In the genomic region with DNA sequence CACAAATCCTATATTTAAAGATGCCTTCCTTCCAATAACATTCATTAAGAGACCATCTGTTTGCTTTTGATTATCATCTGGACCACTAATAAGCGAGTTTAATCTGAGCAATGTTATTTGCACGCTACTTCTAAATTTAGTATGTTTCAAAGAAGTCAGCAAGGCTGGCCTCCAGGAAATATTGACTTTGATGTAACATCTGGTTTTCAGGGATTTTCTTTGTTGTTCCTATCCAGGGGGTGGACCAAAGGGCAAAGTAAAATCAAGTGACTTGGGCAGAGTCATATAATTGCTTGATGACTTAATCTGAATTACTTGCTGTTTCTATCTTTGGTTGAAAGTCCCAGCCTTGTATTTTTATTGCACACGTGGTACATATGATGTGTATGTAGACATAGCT, we compare ENCODE assay signal across 22 mouse cellular contexts. TPM values are rescaled to one million over a fixed set of nuclear protein-coding genes. Genes with fewer than 3 reads are reported as not detected.
DNase-seq lines count a peak whose midpoint lies in the region; ATAC-seq and TF ChIP-seq lines count a peak whose summit lies in the region.
"Had no signal": no experiment of that assay in that cellular context is flagged by ENCODE, and none has a peak within 500 bp of the region (broad histone marks: within the 10 kb centered on the region; RNA-seq: fewer than 3 reads in every experiment).

No protein-coding gene starts in this region.

- H3K9ac ChIP-seq in embryonic facial prominence, embryonic 11.5 days (replicated peaks; ENCODE audit: low read length): no peak overlapping the region
- no peak overlapping the region for H3K9ac ChIP-seq in intestine, postnatal 0 days (ENCODE audit: low read depth, low read length)
- no peak overlapping the region for H3K9ac ChIP-seq in intestine, embryonic 15.5 days
- H3K9ac ChIP-seq in midbrain, embryonic 11.5 days (ENCODE audit: low read length): no peak overlapping the region
- H3K9ac ChIP-seq in embryonic facial prominence, embryonic 14.5 days (ENCODE audit: low read depth, low read length): no peak overlapping the region
- H3K9ac ChIP-seq: embryonic facial prominence, embryonic 12.5 days; embryonic facial prominence, embryonic 15.5 days; forebrain, embryonic 12.5 days; forebrain, embryonic 15.5 days had no signal

- H3K36me3 ChIP-seq in embryonic facial prominence, embryonic 11.5 days (replicated peaks; ENCODE audit: control insufficient read depth, insufficient read depth, low read depth, low read length): no peaks in the 10 kb centered on the region
- no peaks in the 10 kb centered on the region for H3K36me3 ChIP-seq in embryonic facial prominence, embryonic 10.5 days (replicated peaks)
- no peaks in the 10 kb centered on the region for H3K36me3 ChIP-seq in intestine, postnatal 0 days (ENCODE audit: control insufficient read depth, insufficient read depth)
- H3K36me3 ChIP-seq in intestine, embryonic 15.5 days: no peaks in the 10 kb centered on the region
- no peaks in the 10 kb centered on the region for H3K36me3 ChIP-seq in midbrain, embryonic 11.5 days (ENCODE audit: control insufficient read depth, insufficient read depth, low read length)
- no peaks in the 10 kb centered on the region for H3K36me3 ChIP-seq in midbrain, embryonic 10.5 days
- no peaks in the 10 kb centered on the region for H3K36me3 ChIP-seq in embryonic facial prominence, embryonic 14.5 days (ENCODE audit: control insufficient read depth, insufficient read depth, low read length)
- H3K36me3 ChIP-seq: embryonic facial prominence, embryonic 12.5 days; embryonic facial prominence, embryonic 15.5 days; forebrain, embryonic 10.5 days; forebrain, embryonic 12.5 days; forebrain, embryonic 15.5 days had no signal

- H3K27me3 ChIP-seq in embryonic facial prominence, embryonic 11.5 days (ENCODE audit: control insufficient read depth, insufficient read depth, low read length): no peaks in the 10 kb centered on the region
- H3K27me3 ChIP-seq in embryonic facial prominence, embryonic 10.5 days (replicated peaks; ENCODE audit: low read depth, poor library complexity, severe bottlenecking): no peaks in the 10 kb centered on the region
- no peaks in the 10 kb centered on the region for H3K27me3 ChIP-seq in intestine, postnatal 0 days (replicated peaks; ENCODE audit: control insufficient read depth, insufficient read depth, low read length)
- no peaks in the 10 kb centered on the region for H3K27me3 ChIP-seq in intestine, embryonic 15.5 days (replicated peaks)
- no peaks in the 10 kb centered on the region for H3K27me3 ChIP-seq in midbrain, embryonic 11.5 days (ENCODE audit: control insufficient read depth, insufficient read depth, low read length)
- H3K27me3 ChIP-seq in midbrain, embryonic 10.5 days (ENCODE audit: low read depth, poor library complexity, severe bottlenecking): no peaks in the 10 kb centered on the region
- no peaks in the 10 kb centered on the region for H3K27me3 ChIP-seq in embryonic facial prominence, embryonic 14.5 days (replicated peaks; ENCODE audit: control insufficient read depth, insufficient read depth, low read length)
- H3K27me3 ChIP-seq: embryonic facial prominence, embryonic 12.5 days; embryonic facial prominence, embryonic 15.5 days; forebrain, embryonic 12.5 days; forebrain, embryonic 15.5 days had no signal

- no peak overlapping the region for H3K4me3 ChIP-seq in embryonic facial prominence, embryonic 11.5 days (ENCODE audit: low read depth, low read length)
- no peak overlapping the region for H3K4me3 ChIP-seq in embryonic facial prominence, embryonic 10.5 days
- no peak overlapping the region for H3K4me3 ChIP-seq in intestine, postnatal 0 days (ENCODE audit: low read depth, low read length)
- no peak overlapping the region for H3K4me3 ChIP-seq in intestine, embryonic 15.5 days (replicated peaks)
- no peak overlapping the region for H3K4me3 ChIP-seq in midbrain, embryonic 11.5 days (ENCODE audit: low read depth, low read length)
- H3K4me3 ChIP-seq in midbrain, embryonic 10.5 days: no peak overlapping the region
- H3K4me3 ChIP-seq in embryonic facial prominence, embryonic 14.5 days (ENCODE audit: low read depth, low read length): no peak overlapping the region
- H3K4me3 ChIP-seq in layer of hippocampus, adult 2 months: no peak overlapping the region
- H3K4me3 ChIP-seq: embryonic facial prominence, embryonic 12.5 days; embryonic facial prominence, embryonic 15.5 days; erythroblast, embryonic 14.5 days; forebrain, embryonic 10.5 days; forebrain, embryonic 12.5 days; forebrain, embryonic 15.5 days had no signal

- no peak for TF ChIP-seq CTCF in intestine, postnatal 0 days (IDR thresholded peaks at IDR 0.05; ENCODE audit: low read depth)
- no peak for TF ChIP-seq CTCF in layer of hippocampus, adult 2 months (conservative IDR thresholded peaks at IDR 0.05)

- H3K27ac ChIP-seq in embryonic facial prominence, embryonic 11.5 days (replicated peaks; ENCODE audit: low read depth, low read length): no peak overlapping the region
- H3K27ac ChIP-seq in embryonic facial prominence, embryonic 10.5 days (replicated peaks): no peak overlapping the region
- no peak overlapping the region for H3K27ac ChIP-seq in intestine, postnatal 0 days (ENCODE audit: low read depth, low read length)
- H3K27ac ChIP-seq in intestine, embryonic 15.5 days: no peak overlapping the region
- no peak overlapping the region for H3K27ac ChIP-seq in midbrain, embryonic 11.5 days (ENCODE audit: low read depth, low read length)
- no peak overlapping the region for H3K27ac ChIP-seq in midbrain, embryonic 10.5 days (replicated peaks)
- no peak overlapping the region for H3K27ac ChIP-seq in embryonic facial prominence, embryonic 14.5 days (replicated peaks; ENCODE audit: low read depth, low read length)
- no peak overlapping the region for H3K27ac ChIP-seq in layer of hippocampus, adult 2 months
- H3K27ac ChIP-seq: embryonic facial prominence, embryonic 12.5 days; embryonic facial prominence, embryonic 15.5 days; forebrain, embryonic 10.5 days; forebrain, embryonic 12.5 days; forebrain, embryonic 15.5 days had no signal

- no peaks in the 10 kb centered on the region for H3K9me3 ChIP-seq in embryonic facial prominence, embryonic 11.5 days (replicated peaks; ENCODE audit: control insufficient read depth, low read length)
- H3K9me3 ChIP-seq in embryonic facial prominence, embryonic 10.5 days: no peaks in the 10 kb centered on the region
- no peaks in the 10 kb centered on the region for H3K9me3 ChIP-seq in intestine, postnatal 0 days (ENCODE audit: control insufficient read depth)
- no peaks in the 10 kb centered on the region for H3K9me3 ChIP-seq in intestine, embryonic 15.5 days
- no peaks in the 10 kb centered on the region for H3K9me3 ChIP-seq in midbrain, embryonic 11.5 days (ENCODE audit: control insufficient read depth, low read length)
- H3K9me3 ChIP-seq in midbrain, embryonic 10.5 days (replicated peaks): no peaks in the 10 kb centered on the region
- H3K9me3 ChIP-seq in embryonic facial prominence, embryonic 14.5 days (ENCODE audit: control insufficient read depth, low read length): no peaks in the 10 kb centered on the region
- H3K9me3 ChIP-seq: embryonic facial prominence, embryonic 12.5 days; embryonic facial prominence, embryonic 15.5 days; forebrain, embryonic 10.5 days; forebrain, embryonic 12.5 days; forebrain, embryonic 15.5 days had no signal

- WGBS in embryonic facial prominence, embryonic 11.5 days: 54% methylated on average over 3 of the region's 3 CpGs
- 66% methylated on average over 3 of the region's 3 CpGs for WGBS in embryonic facial prominence, embryonic 10.5 days
- 44% methylated on average over 3 of the region's 3 CpGs for WGBS in intestine, postnatal 0 days
- 67% methylated on average over 3 of the region's 3 CpGs for WGBS in intestine, embryonic 15.5 days
- 71% methylated on average over 3 of the region's 3 CpGs for WGBS in midbrain, embryonic 11.5 days
- WGBS in midbrain, embryonic 10.5 days: 76% methylated on average over 3 of the region's 3 CpGs
- 45% methylated on average over 3 of the region's 3 CpGs for WGBS in embryonic facial prominence, embryonic 14.5 days

- no peak for ATAC-seq in embryonic facial prominence, embryonic 11.5 days (replicated peaks; ENCODE audit: insufficient number of reproducible peaks, low FRiP score, low TSS enrichment, low read depth)
- peak; percentile 65 for ATAC-seq in intestine, postnatal 0 days
- no peak for ATAC-seq in intestine, embryonic 15.5 days
- no peak for ATAC-seq in midbrain, embryonic 11.5 days (ENCODE audit: low FRiP score)
- no peak for ATAC-seq in embryonic facial prominence, embryonic 14.5 days (ENCODE audit: low read depth)
- ATAC-seq: forebrain, embryonic 15.5 days had no signal

- no peak overlapping the region for H3K4me2 ChIP-seq in embryonic facial prominence, embryonic 11.5 days (ENCODE audit: low read depth, low read length)
- H3K4me2 ChIP-seq in intestine, postnatal 0 days (replicated peaks; ENCODE audit: low read depth): no peak overlapping the region
- H3K4me2 ChIP-seq in intestine, embryonic 15.5 days (replicated peaks): no peak overlapping the region
- no peak overlapping the region for H3K4me2 ChIP-seq in midbrain, embryonic 11.5 days
- no peak overlapping the region for H3K4me2 ChIP-seq in embryonic facial prominence, embryonic 14.5 days (ENCODE audit: low read depth, low read length)
- H3K4me2 ChIP-seq: embryonic facial prominence, embryonic 12.5 days; embryonic facial prominence, embryonic 15.5 days; forebrain, embryonic 12.5 days; forebrain, embryonic 15.5 days had no signal

- H3K4me1 ChIP-seq in embryonic facial prominence, embryonic 11.5 days (ENCODE audit: control insufficient read depth, insufficient read depth, low read length): no peaks in the 10 kb centered on the region
- no peaks in the 10 kb centered on the region for H3K4me1 ChIP-seq in embryonic facial prominence, embryonic 10.5 days
- H3K4me1 ChIP-seq in intestine, postnatal 0 days (replicated peaks; ENCODE audit: control insufficient read depth, insufficient read depth, low read length): no peaks in the 10 kb centered on the region
- no peaks in the 10 kb centered on the region for H3K4me1 ChIP-seq in intestine, embryonic 15.5 days (replicated peaks)
- no peaks in the 10 kb centered on the region for H3K4me1 ChIP-seq in midbrain, embryonic 11.5 days (ENCODE audit: control insufficient read depth, insufficient read depth, low read length)
- H3K4me1 ChIP-seq in midbrain, embryonic 10.5 days: no peaks in the 10 kb centered on the region
- H3K4me1 ChIP-seq in embryonic facial prominence, embryonic 14.5 days (ENCODE audit: control insufficient read depth, insufficient read depth, low read length): no peaks in the 10 kb centered on the region
- H3K4me1 ChIP-seq: embryonic facial prominence, embryonic 12.5 days; embryonic facial prominence, embryonic 15.5 days; forebrain, embryonic 10.5 days; forebrain, embryonic 12.5 days; forebrain, embryonic 15.5 days had no signal

- peak; percentile 60 for DNase-seq in embryonic facial prominence, embryonic 11.5 days (ENCODE audit: low spot score)
- DNase-seq in embryonic facial prominence, embryonic 10.5 days (ENCODE audit: low spot score): no peak
- peak; percentile 2 for DNase-seq in midbrain, embryonic 11.5 days (ENCODE audit: low spot score, missing footprints)
- no peak for DNase-seq in midbrain, embryonic 10.5 days (ENCODE audit: low spot score)
- peak; percentile 12 for DNase-seq in embryonic facial prominence, embryonic 14.5 days (ENCODE audit: low spot score)
- DNase-seq in layer of hippocampus, adult 2 months (ENCODE audit: low spot score in 2 of 2): no peak
- DNase-seq: adrenal gland, adult 2 months; adrenal gland, postnatal 10 days; adrenal gland, postnatal 25 days; cerebellum, adult 11-12 months; cerebellum, adult 2 months; cerebellum, adult 9-10 months; cerebellum, postnatal 10 days; cerebellum, postnatal 25 days had no signal

RNA-seq across cellular contexts. Expression of gene Lcorl, which starts 45.8 kb away (rescaled TPM):
- 28.8 and 29.9 TPM in 2 replicates for polyA plus RNA-seq in embryonic facial prominence, embryonic 11.5 days (2014; fragmentation: Nextera tagmentation; extraction: Ambion mirVana)
- 26.2 and 29.2 TPM in 2 replicates for polyA plus RNA-seq in embryonic facial prominence, embryonic 10.5 days (2016; fragmentation: Nextera tagmentation; extraction: Ambion mirVana)
- polyA plus RNA-seq in intestine, postnatal 0 days (2015; fragmentation: Nextera tagmentation; extraction: Ambion mirVana): 23.4 and 27.5 TPM in 2 replicates
- 25.0 and 28.8 TPM in 2 replicates for polyA plus RNA-seq in intestine, embryonic 15.5 days (2015; fragmentation: Nextera tagmentation; extraction: Ambion mirVana)
- polyA plus RNA-seq in midbrain, embryonic 11.5 days (2014; fragmentation: Nextera tagmentation; extraction: Ambion mirVana): 41.1 and 45.5 TPM in 2 replicates
- 30.4 and 35.7 TPM in 2 replicates for polyA plus RNA-seq in midbrain, embryonic 10.5 days (2016; fragmentation: Nextera tagmentation; extraction: Ambion mirVana)
- polyA plus RNA-seq in embryonic facial prominence, embryonic 14.5 days (2014; fragmentation: Nextera tagmentation; extraction: Ambion mirVana): 22.0 and 26.1 TPM in 2 replicates
- total RNA-seq in layer of hippocampus, adult 2 months (2021): 10 to 100 TPM; 26.0 to 32.8 TPM

Comparison
In these comparisons a context has a peak if more than half of its experiments do, and no peak if none do; other contexts are left out.
1. DNase-seq: peak in embryonic facial prominence, embryonic 11.5 days (single experiment), midbrain, embryonic 11.5 days (single experiment) and embryonic facial prominence, embryonic 14.5 days (single experiment); none in embryonic facial prominence, embryonic 10.5 days (single experiment), midbrain, embryonic 10.5 days (single experiment) and layer of hippocampus, adult 2 months (0 of 2).